Mouse (Mus musculus) CH12.LX (cell line): ENCODE data around the gene Fhit.

Source experiments
- CTCF ChIP-seq, 2 experiments: IDR thresholded peaks in 1 of 2; conservative IDR thresholded peaks in 1 of 2; 2 replicates each; pipeline ENCODE4 v1.5.1; 2011 to 2012; ENCODE audit warnings: low read depth in 2 of 2, low read length in 2 of 2, improper control_type of control experiment in 1 of 2, inconsistent platforms in 1 of 2, mild to moderate bottlenecking in 1 of 2, moderate library complexity in 1 of 2
- ETS1 ChIP-seq: conservative IDR thresholded peaks from 2 replicates; pipeline ENCODE4 v1.6.1; 2012; ENCODE audit warnings: low read depth, mild to moderate bottlenecking, inconsistent platforms, low read length, improper control_type of control experiment, moderate library complexity
- HCFC1 ChIP-seq: IDR thresholded peaks from 2 replicates; pipeline ENCODE4 v1.6.1; 2012; ENCODE audit warnings: low read depth, mild to moderate bottlenecking, inconsistent platforms, low read length, improper control_type of control experiment
- POLR2A ChIP-seq: IDR thresholded peaks from 2 replicates; pipeline ENCODE4 v1.6.1; 2011; ENCODE audit warnings: low read depth, mild to moderate bottlenecking, improper control_type of control experiment, low read length
- TBP ChIP-seq: conservative IDR thresholded peaks from 2 replicates; pipeline ENCODE4 v1.6.1; 2011; ENCODE audit warnings: low read depth, low read length, improper control_type of control experiment
- ZKSCAN1 ChIP-seq: IDR thresholded peaks from 2 replicates; pipeline ENCODE4 v1.6.1; 2012; ENCODE audit warnings: low read depth, inconsistent platforms, low read length, improper control_type of control experiment, borderline replicate concordance

DNA sequence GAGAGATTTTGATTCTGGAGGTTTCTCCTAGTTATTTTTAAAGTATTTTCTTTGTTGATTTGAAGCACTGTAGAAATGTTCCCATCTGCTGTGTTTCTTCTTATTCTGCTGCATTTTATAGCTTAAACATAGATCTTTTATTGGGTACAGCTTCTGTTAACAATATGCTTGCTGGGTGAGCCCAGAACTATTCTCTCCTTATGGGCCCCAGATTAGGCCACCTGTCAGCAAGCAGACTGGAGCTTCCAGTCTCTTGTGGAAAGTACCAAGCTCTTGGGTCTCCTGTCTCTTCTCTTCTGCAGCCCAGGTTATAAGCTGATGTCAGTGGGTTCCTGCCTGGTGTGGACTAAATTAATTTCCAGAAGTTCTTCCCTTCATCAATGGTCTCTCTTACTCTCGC, 1513.4 kb downstream of the Fhit start:
- TF ChIP-seq POLR2A, result no peak
- no peak for TF ChIP-seq ZKSCAN1
- no peak for TF ChIP-seq CTCF (conservative IDR thresholded peaks at IDR 0.05 in 1 of 2, IDR thresholded peaks at IDR 0.05 in 1 of 2; ENCODE audit: low read depth in 2 of 2, low read length in 2 of 2)
- no peak for TF ChIP-seq HCFC1
- no peak for TF ChIP-seq TBP
- TF ChIP-seq ETS1, result no peak
